Mouse (Mus musculus) heart, postnatal 0 days (tissue): ENCODE data around the gene Cfl1. TPM values are rescaled to one million over a fixed set of nuclear protein-coding genes. Genes with fewer than 3 reads are reported as not detected.

Experiments
- ATAC-seq: fragments of 200-750 bp; cut with Nextera tagmentation; 2 replicates; pipeline ENCODE4 v1.8.0; 2017; ENCODE audit warnings: low read depth, moderate number of reproducible peaks, moderate library complexity; ENCODE audit not compliant: insufficient read depth
- DNase-seq: peaks from one replicate; pipeline ENCODE4 v3.0.0-alpha.2; 2016; ENCODE audit warnings: low spot score
- H3K27ac ChIP-seq: fragments of 300-500 bp; sonication (generic); 2 replicates; pipeline ENCODE4 v1.5.1; 2014; ENCODE audit warnings: low read depth, mild to moderate bottlenecking
- H3K27me3 ChIP-seq: fragments of 300-500 bp; sonication (generic); 2 replicates; pipeline ENCODE4 v1.6.1; 2014; ENCODE audit warnings: low read length, mixed read lengths; ENCODE audit not compliant: control insufficient read depth, insufficient read depth
- H3K36me3 ChIP-seq: fragments of 300-500 bp; sonication (generic); replicated peaks from 2 replicates; pipeline ENCODE4 v1.6.1; 2014; ENCODE audit warnings: low read length, mixed read lengths; ENCODE audit not compliant: control insufficient read depth, insufficient read depth
- H3K4me1 ChIP-seq: fragments of 300-500 bp; sonication (generic); 2 replicates; pipeline ENCODE4 v1.6.1; 2014; ENCODE audit warnings: antibody characterized with exemption; ENCODE audit not compliant: control insufficient read depth, insufficient read depth
- H3K4me2 ChIP-seq: fragments of 300-500 bp; sonication (generic); 2 replicates; pipeline ENCODE4 v1.6.1; 2014; ENCODE audit warnings: low read depth, mild to moderate bottlenecking, low read length, moderate library complexity
- H3K4me3 ChIP-seq: fragments of 300-500 bp; sonication (generic); 2 replicates; pipeline ENCODE4 v1.5.1; 2014; ENCODE audit warnings: low read depth, low read length
- H3K9ac ChIP-seq: fragments of 300-500 bp; sonication (generic); replicated peaks from 2 replicates; pipeline ENCODE4 v1.6.1; 2014; ENCODE audit warnings: low read depth, low read length, mixed read lengths
- H3K9me3 ChIP-seq: fragments of 300-500 bp; sonication (generic); replicated peaks from 2 replicates; pipeline ENCODE4 v1.6.1; 2016; ENCODE audit warnings: low read length; ENCODE audit not compliant: control insufficient read depth
- CTCF ChIP-seq: IDR thresholded peaks from 2 replicates; pipeline ENCODE4 v1.5.1; 2016; ENCODE audit warnings: antibody characterized with exemption, control low read depth, low read depth
- EP300 ChIP-seq: IDR thresholded peaks from 2 replicates; pipeline ENCODE4 v1.6.1; 2016; ENCODE audit warnings: antibody characterized with exemption, low read depth
- WGBS: fragments of 180-500 bp; shearing (Covaris S2); extraction: QIAGEN DNeasy Blood & Tissue Kit; methylation state at CpG from one replicate; pipeline ENCODE4 v1.1.7; 2014; 5-methylcytosine and 5-hydroxymethylcytosine counted together
- polyA plus RNA-seq: library from polyadenylated mRNA; unstranded; fragments of >200 nt; fragmentation: Nextera tagmentation; extraction: Ambion mirVana; gene quantifications from 2 replicates; pipeline ENCODE4 v1.2.1, GENCODE M21; 2015
- total RNA-seq: library from RNA; depleted of rRNA; stranded (reverse); fragments of >200 nt; gene quantifications from 2 replicates; pipeline ENCODE4 v1.2.3, GENCODE M21; 2014; ENCODE audit warnings: low replicate concordance; rRNA removed

Cfl1 gene
- total RNA-seq (448 and 685 TPM in 2 replicates), polyA plus RNA-seq (948 and 963 TPM in 2 replicates)

DNA sequence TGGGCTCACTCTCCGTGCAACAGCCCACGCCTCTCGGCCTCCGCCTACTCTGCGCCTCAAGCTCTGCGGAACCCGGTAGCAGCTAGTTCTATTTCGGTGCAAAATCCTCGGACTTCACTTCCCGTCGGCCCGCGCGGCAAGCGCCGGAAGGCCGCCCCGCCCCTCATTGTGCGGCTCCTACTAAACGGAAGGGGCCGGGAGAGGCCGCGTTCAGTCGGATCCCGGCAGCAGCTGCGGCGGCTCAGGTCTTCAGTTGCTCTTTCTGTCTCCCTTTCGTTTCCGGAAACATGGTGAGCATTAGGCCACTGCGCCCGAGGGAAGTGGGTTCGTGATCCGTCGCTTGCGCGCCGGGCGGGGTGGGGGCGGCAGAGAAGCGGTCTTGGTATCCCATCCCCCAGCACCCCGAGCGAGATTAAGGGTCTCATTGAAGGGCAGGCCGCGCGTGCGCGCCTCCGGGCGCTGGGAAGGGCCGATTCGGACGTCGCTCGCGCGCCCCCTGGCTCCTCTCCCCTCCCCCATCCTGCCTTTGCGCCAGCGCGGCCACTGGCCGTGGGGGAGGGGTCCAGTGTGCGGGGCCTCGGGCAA is at the start of gene Cfl1:
TSS of gene Cfl1 (plus strand) at position 143 of the 585 bp plus-strand sequence.
- Histone ChIP-seq H3K27me3 (no peaks in the 10 kb centered on the region), H3K9me3 (no peaks in the 10 kb centered on the region), H3K4me3 (peak within 1 kb of the TSS; percentile 98), H3K36me3 (peaks cover 40% of the 10 kb centered on the region), H3K4me2 (peak within 1 kb of the TSS; percentile 77), H3K4me1 (peaks cover 17% of the 10 kb centered on the region; the same call in 1 of the 2 replicates), H3K9ac (peak within 1 kb of the TSS; percentile 95), H3K27ac (peak within 1 kb of the TSS; percentile 100)
- DNase-seq (peak; percentile 96), ATAC-seq (peak; percentile 62)
- TF ChIP-seq EP300 = peak; percentile 79; the same call in 1 of the 2 replicates
- no peak; the same call in 1 of the 2 replicates for TF ChIP-seq CTCF
- WGBS = under 1% methylated on average over 61 of the region's 62 CpGs

DNA sequence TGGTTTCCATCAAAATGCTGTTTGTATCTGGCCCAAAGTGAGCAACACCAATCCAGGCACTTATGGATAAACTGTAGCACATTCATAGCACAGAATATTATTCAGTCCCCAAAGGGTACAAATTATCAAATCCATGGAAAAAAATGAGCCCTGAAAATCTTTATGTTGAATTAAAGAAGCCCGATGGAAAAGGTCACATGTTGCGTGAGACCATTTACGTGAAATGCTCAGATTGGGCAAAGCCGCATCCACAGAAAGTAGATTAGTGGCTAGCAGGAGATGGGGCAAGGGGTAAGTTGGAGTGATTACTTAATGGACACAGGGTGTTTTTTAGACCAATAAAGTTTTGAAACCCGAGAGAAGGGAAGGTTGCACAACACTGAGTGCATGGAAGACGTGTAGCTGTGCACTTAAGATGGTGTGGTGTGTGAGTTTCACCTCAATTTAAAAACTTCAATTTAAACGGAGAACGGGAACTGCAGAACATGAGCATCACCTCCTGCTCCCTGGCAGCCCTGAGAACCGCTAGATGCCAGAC is 45.8 kb upstream of the Cfl1 start:
- no peak overlapping the region for H3K27ac ChIP-seq
- H3K36me3 ChIP-seq = no peaks in the 10 kb centered on the region
- H3K4me1 ChIP-seq = peaks cover 16% of the 10 kb centered on the region; the same call in 1 of the 2 replicates
- TF ChIP-seq CTCF = no peak
- no peak for TF ChIP-seq EP300
- no peak overlapping the region for H3K4me2 ChIP-seq
- peaks cover 26% of the 10 kb centered on the region for H3K27me3 ChIP-seq
- ATAC-seq = no peak
- no peak for DNase-seq
- no peak overlapping the region for H3K9ac ChIP-seq
- 55% methylated on average over 9 of the region's 9 CpGs for WGBS
- H3K9me3 ChIP-seq = 0 out of 2 replicates have a peak, but pooled peaks cover 8% of the 10 kb centered on the region
- no peak overlapping the region for H3K4me3 ChIP-seq

DNA sequence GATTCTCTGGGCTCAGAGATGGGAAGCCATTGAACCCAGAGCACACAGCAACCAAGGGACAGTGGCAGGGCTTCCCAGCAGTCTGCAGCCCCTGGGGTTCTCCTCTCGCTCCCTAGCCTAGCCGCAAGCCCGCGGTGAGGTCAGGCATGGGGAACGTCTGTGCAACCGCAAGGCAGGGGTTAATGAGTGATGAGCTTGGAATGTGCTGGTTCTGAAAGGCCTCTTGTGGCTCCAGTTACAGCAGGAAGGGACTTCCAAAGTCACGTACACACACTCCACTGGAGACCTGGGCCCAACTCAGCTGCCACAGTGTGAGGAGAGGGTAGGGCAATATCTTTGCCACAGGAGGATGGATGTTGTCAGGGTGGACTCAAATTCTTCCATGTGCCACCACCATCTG is 45.3 kb upstream of the Cfl1 start:
- H3K9me3 ChIP-seq = 0 out of 2 replicates have a peak, but pooled peaks cover 6% of the 10 kb centered on the region
- 51% methylated on average over 7 of the region's 7 CpGs for WGBS
- H3K9ac ChIP-seq = no peak overlapping the region
- H3K4me3 ChIP-seq = no peak overlapping the region
- DNase-seq (no peak), ATAC-seq (no peak)
- no peak for TF ChIP-seq EP300
- H3K4me2 ChIP-seq = no peak overlapping the region
- H3K4me1 ChIP-seq = peaks cover 16% of the 10 kb centered on the region; the same call in 1 of the 2 replicates
- H3K36me3 ChIP-seq = no peaks in the 10 kb centered on the region
- H3K27ac ChIP-seq = no peak overlapping the region
- peaks cover 30% of the 10 kb centered on the region for H3K27me3 ChIP-seq

DNA sequence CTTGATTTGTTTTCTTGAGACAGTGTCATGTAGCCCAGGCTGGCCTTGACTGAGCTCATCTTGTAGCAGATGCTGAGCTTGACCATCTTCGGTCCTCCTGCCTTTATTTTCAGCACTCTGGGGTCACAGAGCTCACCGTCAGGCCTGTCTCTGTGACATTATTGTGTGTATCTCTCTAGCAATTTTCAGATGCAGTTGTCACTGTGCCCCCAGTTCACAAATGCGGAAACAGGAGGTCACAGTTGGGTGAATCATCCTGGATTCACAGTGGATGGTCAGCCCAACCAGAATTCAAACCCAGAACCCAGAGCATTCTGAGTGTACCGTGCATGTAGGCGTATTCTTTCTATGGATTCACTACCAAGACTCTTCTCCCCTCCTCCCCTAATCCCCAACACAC is 44.5 kb upstream of the Cfl1 start:
- TF ChIP-seq CTCF = no peak
- TF ChIP-seq EP300 = no peak
- no peaks in the 10 kb centered on the region for H3K9me3 ChIP-seq
- H3K4me2 ChIP-seq = no peak overlapping the region
- 91% methylated on average over 5 of the region's 5 CpGs for WGBS
- H3K9ac ChIP-seq = no peak overlapping the region
- no peak overlapping the region for H3K4me3 ChIP-seq
- peaks cover 32% of the 10 kb centered on the region for H3K27me3 ChIP-seq
- DNase-seq = no peak
- no peak for ATAC-seq
- H3K36me3 ChIP-seq = no peaks in the 10 kb centered on the region
- no peak overlapping the region for H3K27ac ChIP-seq
- peaks cover 16% of the 10 kb centered on the region; the same call in 1 of the 2 replicates for H3K4me1 ChIP-seq

DNA sequence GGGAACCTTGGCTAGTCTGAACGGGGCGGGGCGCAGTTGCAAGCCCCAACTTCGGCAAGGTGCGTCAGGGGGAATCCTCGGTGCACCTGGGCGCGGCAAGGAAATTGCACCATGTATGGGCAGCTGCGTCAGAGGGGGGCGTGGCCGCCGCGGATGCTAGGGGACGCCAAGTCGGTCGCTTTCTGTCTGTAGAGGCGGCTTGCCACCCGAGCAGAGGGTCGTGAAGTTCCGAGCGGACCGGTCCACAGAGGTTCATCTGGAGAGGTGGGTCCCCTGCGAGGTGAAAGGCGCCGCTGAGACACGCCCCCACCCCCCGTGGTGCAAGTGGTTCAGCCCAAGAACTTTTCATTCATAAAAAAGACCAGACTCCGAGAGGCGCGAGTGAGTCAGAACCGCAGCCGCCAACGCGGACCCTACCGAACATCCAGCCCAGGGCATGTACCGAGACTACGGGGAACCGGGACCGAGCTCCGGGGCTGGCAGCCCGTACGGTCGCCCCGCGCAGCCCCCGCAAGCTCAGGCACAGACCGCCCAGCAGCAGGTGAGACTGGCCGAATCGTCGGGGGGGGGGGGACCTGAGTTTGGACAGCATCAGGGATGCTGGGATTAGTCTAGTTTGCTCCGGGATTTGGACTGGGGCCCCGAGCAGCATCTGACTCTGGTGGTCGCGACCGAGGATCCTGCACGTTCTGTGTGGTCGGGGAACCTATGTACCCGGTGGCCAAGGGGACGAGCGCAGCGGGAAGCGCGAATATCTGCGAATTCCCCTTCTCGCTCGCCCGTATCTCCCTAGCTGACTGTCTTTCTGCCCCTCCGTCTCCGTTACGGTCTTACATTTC is 42.5 kb upstream of the Cfl1 start, which contains the start of gene Fosl1:
TSS of gene Fosl1 (plus strand) at position 33 of the 839 bp plus-strand sequence.
- H3K9ac ChIP-seq = no peak within 1 kb of the TSS
- TF ChIP-seq CTCF (no peak), EP300 (no peak)
- peak within 1 kb of the TSS; percentile 55 for H3K4me3 ChIP-seq
- ATAC-seq (peak; percentile 36), DNase-seq (no peak)
- under 1% methylated on average over 64 of the region's 70 CpGs for WGBS
- H3K4me1 ChIP-seq = peaks cover 16% of the 10 kb centered on the region; the same call in 1 of the 2 replicates
- no peaks in the 10 kb centered on the region for H3K9me3 ChIP-seq
- peaks cover 32% of the 10 kb centered on the region for H3K27me3 ChIP-seq
- H3K4me2 ChIP-seq = peak within 1 kb of the TSS; percentile 95
- no peaks in the 10 kb centered on the region for H3K36me3 ChIP-seq
- no peak within 1 kb of the TSS for H3K27ac ChIP-seq
